Mouse (Mus musculus) ovary, postnatal 14 days (tissue): ENCODE measurements around the gene Sorcs1.

Experiments used
- DNase-seq: peaks from one replicate; pipeline ENCODE4 v3.0.0; 2022; ENCODE audit warnings: low spot score

The Sorcs1 gene

DNA sequence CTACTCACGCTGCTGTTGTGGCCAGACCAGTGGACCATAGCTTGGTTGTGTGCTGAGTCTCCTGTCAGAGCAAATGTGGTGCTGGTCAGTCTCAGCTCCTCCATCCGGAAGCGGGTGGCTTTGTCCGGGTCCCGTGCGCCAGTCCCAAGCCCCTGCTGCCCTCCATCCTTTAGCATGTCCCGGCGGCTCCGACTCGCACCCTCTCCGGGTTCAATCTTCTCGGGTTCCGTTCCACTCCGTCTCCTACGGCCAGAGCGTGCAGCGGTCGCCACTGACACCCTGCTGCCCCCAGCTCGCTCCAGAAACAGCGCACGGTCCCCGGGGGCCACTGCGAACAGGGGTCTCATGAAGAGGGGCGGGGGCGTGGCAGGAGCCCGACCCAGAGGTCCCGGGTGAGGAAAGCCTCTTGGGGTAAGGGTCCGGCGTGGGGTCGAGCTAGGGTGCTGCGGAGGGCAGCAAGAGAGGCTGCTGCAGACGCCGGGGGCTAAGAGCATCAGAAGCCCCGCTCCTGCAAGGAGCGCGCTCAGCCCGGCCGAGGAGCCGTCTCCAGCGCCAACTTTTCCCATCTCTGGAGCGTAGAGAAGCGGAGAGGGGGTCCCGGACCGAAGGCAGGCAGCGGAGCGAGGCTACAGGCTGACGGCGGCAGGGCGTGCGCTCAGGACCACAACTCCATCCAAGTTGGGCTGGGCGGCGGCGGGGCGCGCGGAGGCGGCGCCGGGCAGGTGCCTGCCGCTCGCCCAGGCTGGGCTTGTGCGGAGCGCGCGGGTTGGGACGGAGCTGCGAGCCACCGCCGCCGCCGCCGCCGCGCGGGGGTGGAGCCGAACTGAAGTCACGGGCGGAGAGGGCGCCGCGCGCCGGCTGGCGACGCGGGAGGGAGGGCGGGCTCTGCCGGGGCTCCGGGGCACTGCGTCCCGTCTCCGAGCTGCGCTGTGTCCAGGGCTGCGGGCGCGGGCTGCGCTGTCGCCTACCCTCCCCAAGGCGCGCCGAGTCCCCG lies at the start of gene Sorcs1:
Gene Sorcs1, minus strand, starts transcription at position 744 of the 994 bp plus-strand sequence.
- peak; percentile 12 for DNase-seq

DNA sequence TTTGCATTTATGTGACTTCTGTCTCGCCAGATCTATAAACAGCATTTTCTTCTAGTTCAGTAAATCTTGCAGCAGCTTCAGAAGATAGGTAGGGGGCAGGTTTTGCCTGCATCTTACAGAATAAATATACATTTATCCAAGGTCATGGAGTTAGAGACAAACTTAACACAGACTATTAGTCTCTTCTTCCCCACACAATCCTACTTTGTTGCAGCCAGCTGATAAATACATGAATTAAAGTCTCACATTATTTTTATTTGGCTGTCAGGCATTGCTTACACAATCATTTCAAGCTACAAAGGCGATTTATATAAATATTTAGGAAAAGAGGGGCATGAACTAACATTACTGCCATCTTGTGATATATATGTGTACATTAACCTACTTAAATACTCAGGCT lies 4.8 kb upstream of the Sorcs1 start:
- no peak for DNase-seq

DNA sequence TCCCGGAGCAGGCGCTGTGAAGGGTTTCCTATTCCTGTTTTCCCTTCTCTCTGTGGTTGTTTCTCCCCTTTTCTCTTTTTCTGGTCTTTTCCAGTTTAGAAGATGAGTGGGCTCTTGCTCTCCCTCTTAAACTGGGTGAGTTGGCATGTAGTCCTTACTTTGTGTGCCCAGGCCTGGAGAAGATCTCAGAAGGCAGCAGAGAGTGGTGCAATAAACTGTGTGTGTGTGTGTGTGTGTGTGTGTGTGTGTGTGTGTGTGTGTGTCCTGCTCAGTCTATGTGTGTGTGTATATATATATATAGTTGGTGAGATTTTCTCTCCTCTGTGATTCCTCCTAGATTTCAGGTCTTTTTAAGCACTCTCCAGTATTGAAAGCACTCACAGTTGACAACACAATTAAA lies 500 bp upstream of the Sorcs1 start:
- no peak for DNase-seq

DNA sequence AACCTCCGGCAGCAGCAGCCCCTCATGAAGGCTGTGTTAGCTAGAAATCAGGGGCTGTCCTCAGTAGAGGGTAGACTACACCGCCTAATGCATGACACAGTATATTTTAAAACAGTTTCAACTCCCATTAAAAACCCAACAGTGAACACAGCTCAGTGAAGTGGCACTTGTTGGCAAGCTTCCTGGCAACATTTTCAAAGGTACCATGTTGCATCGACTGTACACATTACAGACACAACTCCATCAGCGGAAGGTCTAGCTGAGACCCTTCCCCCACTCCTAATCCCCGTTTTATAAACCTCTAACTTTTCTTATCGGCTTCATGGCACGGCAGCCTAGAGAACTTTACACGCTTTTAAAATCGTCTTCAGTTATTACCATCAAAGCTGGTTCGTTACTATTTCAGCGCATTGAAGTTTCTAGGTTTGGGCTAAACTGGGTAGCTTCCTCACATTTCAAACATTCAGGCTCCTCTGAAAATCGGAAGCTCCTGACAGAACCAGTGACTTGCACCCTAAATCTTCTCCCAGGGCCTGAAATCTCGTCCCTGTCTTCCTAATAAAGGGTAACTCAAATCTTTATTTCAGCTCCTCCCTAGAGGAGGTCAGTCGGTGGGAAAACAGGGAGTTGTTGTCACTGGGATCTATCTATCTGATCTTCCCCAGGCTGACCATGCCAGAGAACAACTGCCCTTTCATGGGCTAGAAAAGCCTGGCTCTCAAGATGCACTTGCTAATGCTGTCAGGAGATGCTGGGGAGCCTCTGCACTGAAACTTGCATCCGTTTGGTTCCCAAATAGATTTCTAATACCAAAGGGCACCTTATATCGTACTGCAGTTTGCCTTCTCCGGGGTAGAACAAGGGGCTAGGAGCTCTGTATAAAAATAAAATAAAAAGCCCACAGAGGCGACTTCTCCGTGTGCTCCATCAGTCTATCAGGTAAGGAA lies 1.6 kb downstream of the Sorcs1 start:
- no peak for DNase-seq

DNA sequence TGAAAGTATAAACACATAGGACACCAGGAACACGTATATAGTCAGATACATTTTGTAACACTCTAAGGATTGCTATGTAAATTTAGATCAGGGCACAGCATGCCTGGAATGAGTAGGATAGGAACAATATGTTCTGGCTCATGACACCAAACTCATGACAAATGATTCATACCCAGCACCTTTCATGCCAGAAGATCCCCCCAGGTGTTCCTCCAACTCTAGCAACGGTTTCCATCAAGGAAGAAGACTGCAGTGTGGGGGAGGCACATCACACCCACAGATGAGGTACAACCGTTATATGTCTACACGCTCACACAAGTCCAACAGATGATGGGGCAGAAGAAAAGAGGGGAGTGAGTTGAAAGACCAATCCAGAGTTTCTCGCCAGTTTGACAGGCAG lies 3.5 kb downstream of the Sorcs1 start:
- no peak for DNase-seq

DNA sequence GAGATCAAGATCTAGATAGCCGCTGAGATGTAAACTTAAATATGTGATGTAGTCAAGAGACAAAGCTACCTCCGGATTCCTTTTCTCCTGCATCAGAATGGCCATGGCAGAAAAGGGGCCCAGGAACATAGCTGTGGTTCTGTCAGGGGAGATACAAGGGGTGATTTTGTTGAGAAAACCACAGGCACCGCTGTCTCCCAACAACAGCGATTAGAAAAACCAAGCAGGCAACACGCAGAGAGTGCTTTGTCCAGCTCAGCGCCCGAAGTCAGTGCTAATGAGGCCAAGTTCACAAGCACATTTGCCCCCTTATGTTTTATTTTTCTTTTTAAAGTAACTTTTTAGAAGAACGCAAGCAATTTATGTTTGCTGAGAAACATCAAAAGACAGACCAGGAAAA lies 10.9 kb downstream of the Sorcs1 start:
- DNase-seq: no peak

DNA sequence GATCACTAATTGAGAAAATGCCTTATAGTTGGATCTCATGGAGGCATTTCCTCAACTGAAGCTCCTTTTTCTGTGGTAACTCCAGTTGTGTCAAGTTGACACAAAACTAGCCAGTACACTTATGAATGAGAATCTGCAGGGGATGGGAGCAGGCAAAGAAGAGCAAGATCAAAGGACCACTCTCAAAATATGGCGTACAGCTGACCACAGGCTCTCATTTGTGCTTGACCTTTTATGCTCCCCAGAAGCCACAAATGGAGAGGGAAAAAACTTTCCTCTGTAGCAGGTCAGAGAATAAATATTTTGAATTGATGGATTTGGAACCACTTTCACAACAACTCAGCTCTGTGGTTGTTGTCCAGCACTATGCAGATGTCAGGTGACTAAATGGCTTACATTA lies 14.1 kb downstream of the Sorcs1 start:
- no peak for DNase-seq

DNA sequence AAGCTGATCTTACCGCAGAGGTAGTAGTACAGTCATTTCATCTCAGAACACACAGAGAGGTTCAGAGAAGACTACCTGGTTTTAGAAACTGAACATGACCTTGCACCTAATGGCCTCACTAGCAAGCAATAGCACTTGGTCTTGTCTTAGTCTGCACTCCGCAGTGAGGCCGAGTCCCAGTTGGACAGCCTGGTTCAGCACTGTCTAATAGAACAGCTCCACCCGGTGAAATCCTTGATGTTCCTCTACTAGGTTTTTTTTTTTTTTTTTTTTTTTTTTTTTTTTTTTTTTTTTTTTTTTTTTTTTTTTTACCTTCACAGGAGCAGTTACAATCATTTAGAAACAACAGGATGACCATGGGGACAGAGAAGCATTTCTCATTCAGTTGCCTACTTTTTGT lies 19.3 kb downstream of the Sorcs1 start:
- peak; percentile 3 for DNase-seq

DNA sequence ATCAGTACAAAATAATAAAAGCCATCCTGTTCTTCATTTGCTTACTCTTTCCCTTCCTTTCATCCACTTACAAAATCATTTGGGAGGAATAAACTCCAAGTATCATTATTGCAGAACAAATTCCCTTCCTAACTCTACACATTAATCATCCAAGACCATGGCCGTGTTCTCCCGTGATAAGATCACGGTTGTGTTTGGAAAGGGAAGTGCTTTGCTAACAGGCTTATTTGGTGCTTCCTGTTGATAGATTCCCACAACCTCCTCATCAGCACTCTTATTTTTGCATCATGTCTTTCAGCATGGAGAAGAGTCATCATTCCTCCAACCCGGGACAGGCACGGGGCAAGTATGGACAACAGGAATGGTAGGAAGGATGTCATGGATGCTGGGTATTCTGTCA lies 25.7 kb downstream of the Sorcs1 start:
- DNase-seq: no peak

DNA sequence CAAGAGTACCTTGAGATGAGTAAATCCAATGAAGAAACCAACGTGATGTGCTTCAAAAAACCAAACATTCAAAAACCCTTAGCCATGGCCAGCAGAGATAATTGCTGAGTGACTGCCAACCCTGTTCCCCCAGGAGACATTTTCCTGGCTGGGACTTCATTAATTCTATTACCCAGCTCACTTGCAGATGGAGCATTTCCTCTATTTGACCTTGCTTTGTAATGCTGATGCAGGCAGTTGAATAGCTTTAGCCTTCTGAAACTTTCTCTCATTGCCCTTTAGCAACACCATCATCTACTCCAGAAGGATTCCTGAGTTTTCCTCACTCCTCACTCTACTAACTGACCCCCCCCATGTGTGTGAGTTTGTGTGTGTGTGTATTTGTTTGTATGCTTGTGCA lies 34.6 kb downstream of the Sorcs1 start:
- no peak for DNase-seq

DNA sequence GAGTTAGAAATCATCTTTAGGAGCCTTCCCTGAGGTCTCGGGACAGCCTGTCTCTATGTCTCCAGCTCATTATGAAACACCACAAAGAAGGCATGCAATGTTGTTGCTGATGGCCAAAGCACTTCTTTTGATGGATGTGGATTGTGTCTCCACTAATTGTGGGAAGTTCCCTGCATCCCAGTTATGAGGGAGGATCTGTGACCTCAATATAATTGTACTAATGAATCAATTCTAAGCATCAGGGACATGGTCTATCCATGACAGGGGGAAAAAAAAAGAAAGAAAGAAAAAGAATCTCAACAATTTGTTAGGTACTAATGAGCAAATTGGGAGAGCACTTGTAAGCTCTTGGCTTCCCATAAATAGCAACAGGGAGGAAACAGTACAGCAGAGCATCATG lies 36.3 kb downstream of the Sorcs1 start:
- DNase-seq: no peak

DNA sequence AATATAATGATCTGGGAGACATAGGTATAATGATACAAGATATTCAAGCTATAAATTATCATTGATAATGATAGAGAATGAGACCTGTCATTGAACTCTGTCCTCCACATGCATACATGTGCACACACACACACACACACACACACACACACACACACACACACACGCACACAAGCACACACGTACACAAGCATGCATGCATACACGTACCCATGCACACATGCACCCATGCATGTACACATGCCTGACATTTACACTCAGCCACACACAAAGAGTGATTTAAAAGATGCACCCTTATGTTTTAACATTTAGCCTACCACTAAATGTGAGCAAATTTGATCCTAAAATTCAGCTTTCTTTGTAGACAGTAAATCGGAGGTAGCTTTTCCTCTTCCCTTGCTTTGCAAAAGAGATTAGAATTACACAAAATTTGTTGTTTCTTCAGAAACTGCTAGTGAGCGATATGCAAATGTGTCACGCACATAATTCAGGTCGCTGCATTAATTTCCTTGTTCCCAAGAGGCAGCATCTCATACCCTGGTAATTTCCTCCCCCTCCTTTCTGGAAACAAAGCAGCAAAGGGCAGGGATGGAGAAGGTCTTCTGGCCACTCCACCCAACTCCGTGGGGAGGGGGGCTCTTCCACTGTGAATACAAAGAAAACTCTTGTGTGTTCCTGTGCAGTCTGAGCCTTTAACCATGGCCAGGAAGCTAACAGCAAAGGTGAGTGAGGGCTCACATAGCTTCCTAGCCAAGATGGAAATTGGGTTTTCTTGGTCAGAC lies 38.0 kb downstream of the Sorcs1 start:
- no peak for DNase-seq

DNA sequence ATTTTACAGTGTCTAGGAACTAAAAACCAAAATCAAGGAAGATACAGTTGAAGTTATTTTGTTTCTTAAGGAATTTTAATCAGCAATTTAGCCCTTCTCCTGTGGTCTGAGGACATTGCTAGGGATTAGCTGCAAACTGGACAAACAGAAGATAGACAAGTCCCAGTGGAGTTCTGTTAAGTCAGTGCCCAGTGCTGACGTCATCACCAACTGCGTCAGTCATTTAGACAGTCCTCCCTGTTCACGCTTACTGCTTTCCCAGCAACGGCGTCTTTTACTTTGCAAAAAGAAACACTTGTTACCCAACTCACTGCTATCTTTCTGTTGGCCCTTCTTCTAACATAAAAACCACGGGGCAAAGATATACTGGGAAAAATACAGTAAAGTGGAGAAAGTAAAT lies 40.3 kb downstream of the Sorcs1 start:
- no peak for DNase-seq

DNA sequence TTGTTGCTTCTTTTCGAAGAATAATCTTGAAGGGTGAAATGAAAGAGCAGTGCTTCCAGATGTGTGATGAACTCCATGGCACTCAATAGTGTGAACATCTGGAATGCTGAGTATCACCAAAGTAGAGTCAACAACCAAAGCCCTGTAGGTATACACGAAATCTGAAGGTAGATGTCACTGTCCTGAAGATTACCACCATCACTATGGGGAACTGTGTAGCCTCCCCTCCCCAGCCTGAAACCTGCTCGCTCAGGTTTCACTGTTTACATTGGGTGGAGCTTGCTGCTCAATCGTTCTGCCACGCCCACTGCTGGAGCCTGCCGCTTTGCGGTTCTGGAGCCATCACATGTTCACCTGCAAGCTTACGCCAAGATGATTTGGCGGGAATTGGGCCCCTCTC lies 64.4 kb downstream of the Sorcs1 start:
- DNase-seq: no peak

DNA sequence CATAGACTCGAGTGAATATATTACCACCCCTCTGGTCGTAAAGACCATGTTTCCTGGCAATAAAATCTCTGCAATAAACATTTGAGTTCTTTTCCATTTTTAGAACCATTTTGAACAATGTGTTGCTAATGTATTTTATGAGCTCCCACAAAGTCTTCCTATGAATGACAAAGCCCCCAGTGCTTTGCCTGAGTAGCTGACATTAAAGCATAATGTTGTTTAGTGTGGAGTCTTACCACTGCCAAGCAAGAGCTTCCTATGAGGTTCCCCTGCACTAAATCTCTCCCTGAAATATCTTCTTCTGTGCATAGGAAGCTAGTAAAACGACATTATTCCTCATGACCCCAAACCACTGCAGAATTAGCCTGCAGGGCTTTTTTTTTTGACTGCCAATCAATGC lies 66.8 kb downstream of the Sorcs1 start:
- DNase-seq: no peak

DNA sequence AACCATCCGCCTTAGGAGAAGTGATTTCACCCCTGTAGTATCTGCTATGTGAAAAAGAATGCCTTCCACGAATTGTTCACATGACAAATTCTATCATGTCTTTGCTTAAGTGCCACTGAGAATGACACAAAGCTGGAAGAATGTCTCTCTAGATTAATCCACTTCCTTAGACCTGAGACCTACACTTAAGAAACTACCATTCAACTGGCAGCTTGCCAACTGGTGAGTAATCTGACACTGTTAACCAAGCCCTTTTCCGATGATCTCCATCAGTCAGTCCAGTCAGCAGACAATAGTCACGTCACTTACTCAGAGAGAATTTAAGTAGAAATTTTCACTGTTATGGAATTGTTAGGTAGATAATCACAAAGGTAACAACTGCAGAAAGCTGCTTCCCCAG lies 74.6 kb downstream of the Sorcs1 start:
- peak; percentile 7 for DNase-seq

DNA sequence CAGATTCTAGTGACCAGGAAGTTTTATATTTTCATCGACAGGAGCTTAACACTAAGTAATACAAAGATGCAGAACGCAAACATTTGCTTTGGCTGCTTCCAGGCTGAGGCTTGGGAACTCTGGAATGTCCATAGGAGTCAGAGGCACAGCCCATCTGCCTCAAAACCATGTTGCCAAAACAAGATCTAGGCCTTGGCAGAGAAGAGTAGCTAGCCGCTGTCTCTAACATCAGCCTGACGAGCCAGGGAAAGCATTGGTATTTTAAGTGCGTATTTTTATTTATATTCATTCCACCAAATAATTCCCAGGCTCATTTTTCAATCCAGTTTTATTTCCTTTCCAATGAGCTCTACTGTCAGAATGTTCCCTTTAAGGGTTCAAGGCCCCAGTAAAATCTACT lies 75.1 kb downstream of the Sorcs1 start:
- DNase-seq: no peak

DNA sequence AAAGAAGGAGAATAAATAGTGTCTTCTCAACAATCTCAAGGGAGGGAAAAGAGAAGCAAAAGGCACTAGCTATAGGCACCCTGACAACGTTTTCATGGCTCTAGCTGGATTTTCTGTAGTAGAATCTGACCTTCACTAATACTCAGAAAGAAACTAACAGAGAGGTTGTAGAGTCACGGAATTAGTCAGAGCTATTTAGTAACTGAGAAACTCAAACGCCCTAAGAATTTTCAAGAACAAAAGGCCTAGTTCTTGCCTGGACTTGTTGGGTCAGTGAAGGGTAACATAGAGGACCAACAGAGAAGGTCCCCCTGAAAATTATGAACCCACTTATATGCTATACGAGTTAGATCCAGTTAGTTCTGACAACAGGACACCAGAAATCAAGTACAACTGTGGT lies 81.1 kb downstream of the Sorcs1 start:
- no peak for DNase-seq

DNA sequence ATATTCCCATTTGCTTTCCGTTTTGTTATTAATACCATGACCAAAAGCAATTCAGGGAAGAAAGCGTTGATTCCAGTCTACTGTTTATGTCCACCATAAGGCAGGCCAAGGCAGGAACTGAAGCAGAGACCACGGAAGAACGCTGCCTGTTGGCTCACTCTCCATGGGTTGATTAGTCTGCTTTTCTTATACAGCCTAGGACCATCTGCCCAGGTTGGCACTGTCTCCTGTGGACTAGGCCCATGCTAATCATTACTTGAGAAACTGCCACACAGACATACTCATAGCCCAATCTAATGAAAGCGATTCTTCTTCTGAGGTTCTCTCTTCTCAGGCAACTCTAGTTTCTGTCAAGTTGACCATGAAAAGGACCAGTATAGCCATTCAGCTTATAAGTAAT lies 92.3 kb downstream of the Sorcs1 start:
- DNase-seq: no peak

DNA sequence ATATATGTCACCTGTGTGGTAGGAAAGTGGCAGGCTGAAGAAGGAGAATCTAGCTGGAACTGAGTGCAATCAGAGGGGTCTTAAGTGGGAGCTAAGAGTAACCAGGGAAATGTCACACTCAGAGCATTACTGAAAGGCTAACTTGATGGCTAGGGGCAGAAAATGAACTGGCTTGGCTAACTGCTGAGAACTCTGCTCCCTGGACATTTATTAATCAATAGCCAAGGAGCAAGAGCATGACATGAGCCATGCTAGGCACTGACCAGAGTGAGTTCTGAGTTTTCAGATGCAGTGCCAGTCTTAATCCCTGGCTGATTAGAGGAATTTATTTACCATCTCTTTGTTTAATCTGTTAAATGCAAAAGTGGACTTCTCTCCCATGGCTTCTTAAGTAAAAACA lies 95.5 kb downstream of the Sorcs1 start:
- no peak for DNase-seq

DNA sequence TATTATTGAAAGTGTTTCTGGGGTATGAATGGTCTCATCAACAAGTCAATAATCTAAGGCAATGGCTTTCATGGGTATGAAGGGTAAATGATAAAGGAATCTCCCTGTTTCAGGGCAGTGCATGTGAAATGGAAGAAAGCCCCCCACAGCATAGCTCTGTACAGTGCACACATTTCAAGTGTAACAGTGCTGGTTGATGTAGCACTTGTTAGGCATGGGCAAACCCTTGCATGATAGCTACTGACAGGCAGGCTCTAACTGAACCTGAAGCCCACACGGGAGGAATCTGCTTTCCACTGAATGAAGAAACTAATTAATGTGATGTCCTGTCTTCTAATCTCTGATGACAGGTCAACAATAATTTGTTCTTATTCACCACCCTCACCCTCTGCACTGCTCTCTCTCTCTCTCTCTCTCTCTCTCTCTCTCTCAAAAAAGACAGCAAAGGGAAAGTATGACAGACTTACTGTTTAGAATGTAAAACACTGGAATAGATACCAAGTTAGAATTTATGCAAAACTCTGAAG lies 108.7 kb downstream of the Sorcs1 start:
- no peak for DNase-seq

DNA sequence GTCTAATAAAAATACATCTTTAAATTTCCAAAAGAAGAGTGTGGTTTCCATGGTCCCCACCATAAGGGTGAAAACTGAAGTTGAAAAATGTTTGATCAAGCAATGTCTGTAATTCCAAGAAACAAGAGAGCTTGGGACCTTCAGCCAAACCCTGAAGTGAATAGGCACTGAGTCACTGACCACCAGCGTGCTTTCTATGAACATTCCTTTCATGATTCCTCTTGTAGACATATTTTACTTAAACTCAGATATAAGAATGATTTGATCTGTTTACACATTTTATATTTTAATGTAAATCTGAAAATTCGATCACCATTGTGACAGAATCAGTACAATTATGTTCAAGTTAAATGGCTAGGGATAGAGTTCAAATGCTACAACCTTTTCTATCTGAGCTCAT lies 112.1 kb downstream of the Sorcs1 start:
- DNase-seq: no peak
